Mouse (Mus musculus): ENCODE results near the gene Jmjd1c. TPM values are rescaled to one million over a fixed set of nuclear protein-coding genes. Genes with fewer than 3 reads are reported as not detected.
A peak's percentile ranks its signal among the peaks of the same experiment; 100 is the strongest.
"Not testable (repeated sequence)": the region's sequence is repeated elsewhere in the genome, so short reads cannot be mapped to it uniquely, and the experiment has no call there.

The Jmjd1c gene
- polyA plus RNA-seq, 1 experiment, result 32.4 TPM

GRCm38 (mm10) chr10:67107017-67107761, 11.3 kb downstream of the Jmjd1c start:
- H3K4me3 ChIP-seq (ENCODE audit: insufficient read depth, low read length), result no peak overlapping the region
- peaks cover 26% of the 10 kb centered on the region for H3K4me1 ChIP-seq (ENCODE audit: control insufficient read depth, insufficient read depth, low read length)
- TF ChIP-seq POLR2A (IDR thresholded peaks at IDR 0.05; ENCODE audit: extremely low read depth, insufficient read depth, low read length) (no peak), CTCF (IDR thresholded peaks at IDR 0.05; ENCODE audit: extremely low read depth, insufficient read depth, low read length) (no peak)
- H3K27ac ChIP-seq (ENCODE audit: insufficient read depth, low read length), result no peak overlapping the region

- no peak for TF ChIP-seq POLR2A (IDR thresholded peaks at IDR 0.05; ENCODE audit: extremely low read depth, insufficient read depth, low read length)
- no peak for TF ChIP-seq CTCF (IDR thresholded peaks at IDR 0.05; ENCODE audit: extremely low read depth, insufficient read depth, low read length)
- H3K4me1 ChIP-seq (ENCODE audit: control insufficient read depth, insufficient read depth, low read length), result peaks cover 21% of the 10 kb centered on the region
- no peak overlapping the region for H3K27ac ChIP-seq (ENCODE audit: insufficient read depth, low read length)
- H3K4me3 ChIP-seq (ENCODE audit: insufficient read depth, low read length), result no peak overlapping the region
Observed at GRCm38 (mm10) chr10:67108096-67108495, 12.2 kb downstream of the Jmjd1c start.

GRCm38 (mm10) chr10:67109635-67110034, 13.7 kb downstream of the Jmjd1c start:
- no peak overlapping the region for H3K4me3 ChIP-seq (ENCODE audit: insufficient read depth, low read length)
- TF ChIP-seq POLR2A (IDR thresholded peaks at IDR 0.05; ENCODE audit: extremely low read depth, insufficient read depth, low read length), result no peak
- TF ChIP-seq CTCF (IDR thresholded peaks at IDR 0.05; ENCODE audit: extremely low read depth, insufficient read depth, low read length), result no peak
- peaks cover 20% of the 10 kb centered on the region for H3K4me1 ChIP-seq (ENCODE audit: control insufficient read depth, insufficient read depth, low read length)
- H3K27ac ChIP-seq (ENCODE audit: insufficient read depth, low read length), result no peak overlapping the region

GRCm38 (mm10) chr10:67111044-67111798, 15.3 kb downstream of the Jmjd1c start:
- Histone ChIP-seq H3K4me3 (ENCODE audit: insufficient read depth, low read length) (no peak overlapping the region), H3K27ac (ENCODE audit: insufficient read depth, low read length) (no peak overlapping the region), H3K4me1 (ENCODE audit: control insufficient read depth, insufficient read depth, low read length) (peaks cover 16% of the 10 kb centered on the region)
- no peak for TF ChIP-seq CTCF (IDR thresholded peaks at IDR 0.05; ENCODE audit: extremely low read depth, insufficient read depth, low read length)
- no peak for TF ChIP-seq POLR2A (IDR thresholded peaks at IDR 0.05; ENCODE audit: extremely low read depth, insufficient read depth, low read length)

GRCm38 (mm10) chr10:67111799-67112177, 15.9 kb downstream of the Jmjd1c start:
- peaks cover 14% of the 10 kb centered on the region for H3K4me1 ChIP-seq (ENCODE audit: control insufficient read depth, insufficient read depth, low read length)
- no peak overlapping the region for H3K27ac ChIP-seq (ENCODE audit: insufficient read depth, low read length)
- H3K4me3 ChIP-seq (ENCODE audit: insufficient read depth, low read length), result no peak overlapping the region
- no peak for TF ChIP-seq CTCF (IDR thresholded peaks at IDR 0.05; ENCODE audit: extremely low read depth, insufficient read depth, low read length)
- TF ChIP-seq POLR2A (IDR thresholded peaks at IDR 0.05; ENCODE audit: extremely low read depth, insufficient read depth, low read length), result no peak

GRCm38 (mm10) chr10:67112967-67113366, 17.0 kb downstream of the Jmjd1c start:
- H3K27ac ChIP-seq (ENCODE audit: insufficient read depth, low read length); H3K4me3 ChIP-seq (ENCODE audit: insufficient read depth, low read length): not testable (repeated sequence)
- H3K4me1 ChIP-seq (ENCODE audit: control insufficient read depth, insufficient read depth, low read length), result peaks cover 11% of the 10 kb centered on the region

GRCm38 (mm10) chr10:67113833-67114232, 17.9 kb downstream of the Jmjd1c start:
- Histone ChIP-seq H3K27ac (ENCODE audit: insufficient read depth, low read length) (no peak overlapping the region), H3K4me3 (ENCODE audit: insufficient read depth, low read length) (no peak overlapping the region), H3K4me1 (ENCODE audit: control insufficient read depth, insufficient read depth, low read length) (peaks cover 13% of the 10 kb centered on the region)
- TF ChIP-seq POLR2A (IDR thresholded peaks at IDR 0.05; ENCODE audit: extremely low read depth, insufficient read depth, low read length) (no peak), CTCF (IDR thresholded peaks at IDR 0.05; ENCODE audit: extremely low read depth, insufficient read depth, low read length) (no peak)

- no peak overlapping the region for H3K4me3 ChIP-seq (ENCODE audit: insufficient read depth, low read length)
- peak overlapping the region; percentile 54; the same call in 1 of the 2 replicates for H3K27ac ChIP-seq (ENCODE audit: insufficient read depth, low read length)
- H3K4me1 ChIP-seq (ENCODE audit: control insufficient read depth, insufficient read depth, low read length), result peaks cover 13% of the 10 kb centered on the region
- TF ChIP-seq CTCF (IDR thresholded peaks at IDR 0.05; ENCODE audit: extremely low read depth, insufficient read depth, low read length) (no peak), POLR2A (IDR thresholded peaks at IDR 0.05; ENCODE audit: extremely low read depth, insufficient read depth, low read length) (no peak)
Observed at GRCm38 (mm10) chr10:67115115-67115514, 19.2 kb downstream of the Jmjd1c start.

GRCm38 (mm10) chr10:67115666-67116091, 19.8 kb downstream of the Jmjd1c start:
- peaks cover 15% of the 10 kb centered on the region for H3K4me1 ChIP-seq (ENCODE audit: control insufficient read depth, insufficient read depth, low read length)
- no peak overlapping the region for H3K4me3 ChIP-seq (ENCODE audit: insufficient read depth, low read length)
- no peak overlapping the region for H3K27ac ChIP-seq (ENCODE audit: insufficient read depth, low read length)
- TF ChIP-seq POLR2A (IDR thresholded peaks at IDR 0.05; ENCODE audit: extremely low read depth, insufficient read depth, low read length), result no peak
- no peak for TF ChIP-seq CTCF (IDR thresholded peaks at IDR 0.05; ENCODE audit: extremely low read depth, insufficient read depth, low read length)

- Histone ChIP-seq H3K4me1 (ENCODE audit: control insufficient read depth, insufficient read depth, low read length) (peaks cover 13% of the 10 kb centered on the region), H3K4me3 (ENCODE audit: insufficient read depth, low read length) (no peak overlapping the region), H3K27ac (ENCODE audit: insufficient read depth, low read length) (no peak overlapping the region)
- TF ChIP-seq CTCF (IDR thresholded peaks at IDR 0.05; ENCODE audit: extremely low read depth, insufficient read depth, low read length) (no peak), POLR2A (IDR thresholded peaks at IDR 0.05; ENCODE audit: extremely low read depth, insufficient read depth, low read length) (no peak)
Observed at GRCm38 (mm10) chr10:67116251-67116650, 20.3 kb downstream of the Jmjd1c start.
